Mouse (Mus musculus) embryo, embryonic 10 days (tissue): ENCODE data around the gene Thap11.
A peak's percentile ranks its signal among the peaks of the same experiment; 100 is the strongest.
"Not testable (repeated sequence)": the region's sequence is repeated elsewhere in the genome, so short reads cannot be mapped to it uniquely, and the experiment has no call there.

Source experiments
- DNase-seq: peaks from one replicate; pipeline ENCODE4 v3.0.0-alpha.2; 2015; ENCODE audit warnings: low spot score

Thap11 gene

GRCm38 (mm10) chr8:105854715-105855216 lies at the start of gene Thap11:
TSS of gene Thap11 (plus strand) at chr8:105855132.
- peak; percentile 95 for DNase-seq

GRCm38 (mm10) chr8:105805346-105805745 lies 49.6 kb upstream of the Thap11 start:
- no peak for DNase-seq

GRCm38 (mm10) chr8:105805964-105806363 lies 49.0 kb upstream of the Thap11 start:
- no peak for DNase-seq

GRCm38 (mm10) chr8:105807766-105808165 lies 47.2 kb upstream of the Thap11 start:
- DNase-seq, result no peak

- DNase-seq, result no peak
Observed at GRCm38 (mm10) chr8:105808480-105808879, 46.5 kb upstream of the Thap11 start.

GRCm38 (mm10) chr8:105810245-105810786 lies 44.6 kb upstream of the Thap11 start:
- DNase-seq, result no peak

GRCm38 (mm10) chr8:105811061-105811460 lies 43.9 kb upstream of the Thap11 start:
- DNase-seq, result no peak

- DNase-seq, result no peak
Observed at GRCm38 (mm10) chr8:105811543-105811942, 43.4 kb upstream of the Thap11 start.

GRCm38 (mm10) chr8:105812511-105812910 lies 42.4 kb upstream of the Thap11 start:
- no peak for DNase-seq

GRCm38 (mm10) chr8:105813241-105813640 lies 41.7 kb upstream of the Thap11 start:
- no peak for DNase-seq

- no peak for DNase-seq
Observed at GRCm38 (mm10) chr8:105819659-105820058, 35.3 kb upstream of the Thap11 start.

GRCm38 (mm10) chr8:105820925-105821324 lies 34.0 kb upstream of the Thap11 start:
- DNase-seq, result no peak

- DNase-seq, result no peak
Observed at GRCm38 (mm10) chr8:105825506-105825905, 29.4 kb upstream of the Thap11 start.

GRCm38 (mm10) chr8:105826379-105826778 lies 28.6 kb upstream of the Thap11 start:
- DNase-seq, result peak; percentile 9

GRCm38 (mm10) chr8:105826861-105827848 lies 27.8 kb upstream of the Thap11 start, which contains the start of the genes Ranbp10 and Tsnaxip1:
TSS of gene Ranbp10 (minus strand) at chr8:105827350.
TSS of gene Tsnaxip1 (plus strand) at chr8:105827731.
- peak; percentile 99 for DNase-seq

- not testable (repeated sequence) for DNase-seq
Observed at GRCm38 (mm10) chr8:105833740-105834139, 21.2 kb upstream of the Thap11 start.

- peak; percentile 39 for DNase-seq
Observed at GRCm38 (mm10) chr8:105835318-105835717, 19.6 kb upstream of the Thap11 start.

GRCm38 (mm10) chr8:105836991-105837390 lies 17.9 kb upstream of the Thap11 start:
- no peak for DNase-seq

GRCm38 (mm10) chr8:105839209-105839608 lies 15.7 kb upstream of the Thap11 start:
- no peak for DNase-seq

GRCm38 (mm10) chr8:105846678-105847077 lies 8.3 kb upstream of the Thap11 start:
- no peak for DNase-seq

GRCm38 (mm10) chr8:105850014-105850413 lies 4.9 kb upstream of the Thap11 start:
- no peak for DNase-seq

GRCm38 (mm10) chr8:105850611-105851010 lies 4.3 kb upstream of the Thap11 start:
- DNase-seq, result no peak

- peak; percentile 99 for DNase-seq
Observed at GRCm38 (mm10) chr8:105851651-105852143, 3.2 kb upstream of the Thap11 start.
